Comparison of ENCODE assay signal across 10 mouse cellular contexts in the genomic region with DNA sequence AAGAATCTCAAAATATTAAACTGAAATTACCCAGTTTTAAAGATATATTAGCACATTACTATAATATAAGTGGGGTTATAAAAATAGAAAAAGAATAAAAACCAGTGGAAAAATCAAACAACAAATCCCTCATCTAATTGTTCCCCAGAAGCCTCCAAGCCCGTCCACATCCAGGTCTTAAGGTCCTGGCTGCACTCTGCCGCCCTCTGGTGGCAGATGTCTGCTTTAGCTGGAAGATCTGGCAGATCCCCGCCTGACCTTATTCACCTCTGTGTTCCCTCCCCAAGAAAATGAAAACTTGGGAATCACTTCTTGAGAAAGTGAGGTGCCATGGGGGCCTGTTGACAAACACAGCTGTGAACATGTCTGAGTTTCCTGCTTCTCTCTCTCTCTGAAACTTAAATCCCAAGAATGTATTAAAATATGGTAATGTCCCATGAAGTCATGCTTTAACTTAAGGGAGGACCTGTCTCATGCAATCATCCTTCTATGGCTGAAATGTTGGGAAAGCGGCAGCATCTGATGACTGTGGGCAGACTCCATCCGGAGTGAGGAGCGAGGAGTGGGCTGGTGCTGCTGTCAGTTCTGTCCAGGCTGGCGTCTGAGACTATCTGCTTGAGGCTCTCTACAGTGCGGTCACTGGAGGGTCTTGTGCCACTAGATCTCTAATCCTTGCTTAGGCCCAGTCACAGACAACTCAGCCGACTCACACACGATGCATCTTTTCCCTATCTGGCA.
DNase-seq lines count a peak whose midpoint lies in the region; ATAC-seq and TF ChIP-seq lines count a peak whose summit lies in the region.
"Had no signal": no experiment of that assay in that cellular context is flagged by ENCODE, and none has a peak within 500 bp of the region (broad histone marks: within the 10 kb centered on the region; RNA-seq: fewer than 3 reads in every experiment).

No protein-coding gene starts in this region.

- no peak for TF ChIP-seq POLR2A in olfactory bulb, adult 2 months (IDR thresholded peaks at IDR 0.05; ENCODE audit: insufficient read depth, low read depth, low read length)

- no peak for ATAC-seq in liver, embryonic 11.5 days (replicated peaks; ENCODE audit: low FRiP score)
- ATAC-seq in embryonic facial prominence, embryonic 11.5 days (replicated peaks; ENCODE audit: insufficient number of reproducible peaks, low FRiP score, low TSS enrichment, low read depth), result no peak
- ATAC-seq in heart, postnatal 0 days (ENCODE audit: insufficient read depth, low read depth), result no peak

- no peaks in the 10 kb centered on the region for H3K9me3 ChIP-seq in liver, embryonic 11.5 days (ENCODE audit: control insufficient read depth, low read length)
- no peaks in the 10 kb centered on the region for H3K9me3 ChIP-seq in embryonic facial prominence, embryonic 11.5 days (replicated peaks; ENCODE audit: control insufficient read depth, low read length)
- no peaks in the 10 kb centered on the region for H3K9me3 ChIP-seq in heart, postnatal 0 days (replicated peaks; ENCODE audit: control insufficient read depth, low read length)
- H3K9me3 ChIP-seq: embryonic facial prominence, embryonic 15.5 days had no signal

- no peaks in the 10 kb centered on the region for H3K27me3 ChIP-seq in liver, embryonic 11.5 days (replicated peaks; ENCODE audit: control insufficient read depth, insufficient read depth, low read length)
- no peaks in the 10 kb centered on the region for H3K27me3 ChIP-seq in embryonic facial prominence, embryonic 11.5 days (ENCODE audit: control insufficient read depth, insufficient read depth, low read length)
- H3K27me3 ChIP-seq in heart, postnatal 0 days (ENCODE audit: control insufficient read depth, insufficient read depth, low read length), result no peaks in the 10 kb centered on the region
- H3K27me3 ChIP-seq: embryonic facial prominence, embryonic 15.5 days had no signal

- no peak overlapping the region for H3K4me3 ChIP-seq in liver, embryonic 11.5 days (ENCODE audit: low read depth, low read length)
- no peak overlapping the region for H3K4me3 ChIP-seq in embryonic facial prominence, embryonic 11.5 days (ENCODE audit: low read depth, low read length)
- H3K4me3 ChIP-seq in heart, postnatal 0 days (ENCODE audit: low read depth, low read length), result no peak overlapping the region
- H3K4me3 ChIP-seq in olfactory bulb, adult 2 months (ENCODE audit: insufficient read depth, low read depth, low read length), result no peak overlapping the region
- H3K4me3 ChIP-seq: embryonic facial prominence, embryonic 15.5 days had no signal

- 0 out of 2 replicates have a peak, but pooled peaks cover 2% of the 10 kb centered on the region for H3K4me1 ChIP-seq in liver, embryonic 11.5 days (replicated peaks; ENCODE audit: control insufficient read depth, insufficient read depth, low read length)
- H3K4me1 ChIP-seq in embryonic facial prominence, embryonic 11.5 days (ENCODE audit: control insufficient read depth, insufficient read depth, low read length), result no peaks in the 10 kb centered on the region
- H3K4me1 ChIP-seq in heart, postnatal 0 days (ENCODE audit: control insufficient read depth, insufficient read depth), result peaks cover 19% of the 10 kb centered on the region; the same call in 1 of the 2 replicates
- peaks cover 13% of the 10 kb centered on the region; the same call in 1 of the 2 replicates for H3K4me1 ChIP-seq in olfactory bulb, adult 2 months (ENCODE audit: control insufficient read depth, insufficient read depth, low read length)

- H3K27ac ChIP-seq in liver, embryonic 11.5 days (ENCODE audit: low read depth, low read length), result no peak overlapping the region
- no peak overlapping the region for H3K27ac ChIP-seq in embryonic facial prominence, embryonic 11.5 days (replicated peaks; ENCODE audit: low read depth, low read length)
- H3K27ac ChIP-seq in heart, postnatal 0 days (ENCODE audit: low read depth), result no peak overlapping the region
- no peak overlapping the region for H3K27ac ChIP-seq in olfactory bulb, adult 2 months (ENCODE audit: insufficient read depth, low read depth, low read length)
- H3K27ac ChIP-seq: macrophage had no signal

- TF ChIP-seq CTCF in heart, postnatal 0 days (IDR thresholded peaks at IDR 0.05; ENCODE audit: low read depth), result peak; percentile 93
- peak; percentile 90 for TF ChIP-seq CTCF in olfactory bulb, adult 2 months (IDR thresholded peaks at IDR 0.05; ENCODE audit: insufficient read depth, low read depth, low read length)

- 58% methylated on average over 10 of the region's 10 CpGs for WGBS in liver, embryonic 11.5 days
- 58% methylated on average over 10 of the region's 10 CpGs for WGBS in embryonic facial prominence, embryonic 11.5 days
- WGBS in heart, postnatal 0 days, result 55% methylated on average over 10 of the region's 10 CpGs
- 59% methylated on average over 10 of the region's 10 CpGs for WGBS in olfactory bulb, adult 2 months

- TF ChIP-seq EP300 in heart, postnatal 0 days (IDR thresholded peaks at IDR 0.05; ENCODE audit: low read depth), result no peak

- no peak overlapping the region for H3K4me2 ChIP-seq in liver, embryonic 11.5 days
- H3K4me2 ChIP-seq in embryonic facial prominence, embryonic 11.5 days (ENCODE audit: low read depth, low read length), result no peak overlapping the region
- H3K4me2 ChIP-seq in heart, postnatal 0 days (ENCODE audit: low read depth, low read length), result no peak overlapping the region
- H3K4me2 ChIP-seq: embryonic facial prominence, embryonic 15.5 days had no signal

- H3K36me3 ChIP-seq in liver, embryonic 11.5 days (ENCODE audit: control insufficient read depth, insufficient read depth, low read length), result no peaks in the 10 kb centered on the region
- H3K36me3 ChIP-seq in embryonic facial prominence, embryonic 11.5 days (replicated peaks; ENCODE audit: control insufficient read depth, insufficient read depth, low read depth, low read length), result peaks cover 7% of the 10 kb centered on the region
- H3K36me3 ChIP-seq in heart, postnatal 0 days (replicated peaks; ENCODE audit: control insufficient read depth, insufficient read depth, low read length), result peaks cover 58% of the 10 kb centered on the region

- DNase-seq in liver, result peak; percentile 70
- DNase-seq in liver, embryonic 11.5 days (ENCODE audit: low spot score), result no peak
- peak; percentile 81 for DNase-seq in adrenal gland, postnatal 25 days
- DNase-seq in embryonic facial prominence, embryonic 11.5 days (ENCODE audit: low spot score), result peak; percentile 87
- peak; percentile 84 for DNase-seq in heart, postnatal 0 days (ENCODE audit: low spot score)
- DNase-seq in left cerebral cortex, adult 18-20 months (ENCODE audit: low spot score in 2 of 2), result peak; percentile 64 to 70
- DNase-seq in thymus, postnatal 0 days (ENCODE audit: low spot score), result peak; percentile 79

- no peak overlapping the region for H3K9ac ChIP-seq in liver, embryonic 11.5 days (ENCODE audit: low read depth, low read length)
- H3K9ac ChIP-seq in embryonic facial prominence, embryonic 11.5 days (replicated peaks; ENCODE audit: low read length), result no peak overlapping the region
- no peak overlapping the region for H3K9ac ChIP-seq in heart, postnatal 0 days (replicated peaks; ENCODE audit: low read depth, low read length)
- H3K9ac ChIP-seq: embryonic facial prominence, embryonic 15.5 days had no signal
